Mouse (Mus musculus) CD4-positive, CD25-positive, alpha-beta regulatory T cell, adult 4 months (primary cell): ENCODE measurements around the gene Bcas3. TPM values are rescaled to one million over a fixed set of nuclear protein-coding genes. Genes with fewer than 3 reads are reported as not detected.

Source experiments
- ATAC-seq: one replicate; pipeline ENCODE4 v1.8.0; 2017
- polyA plus RNA-seq, 2 experiments: library from polyadenylated mRNA; unstranded; fragments of 100-300 nt; shearing (Covaris generic); gene quantifications; one replicate each; pipeline ENCODE4 v1.2.1; 2017

Bcas3 gene
- polyA plus RNA-seq, 2 experiments from 2014 or later = 56.0 to 63.1 TPM

- ATAC-seq = no peak
Measured at GRCm38 (mm10) chr11:85850233-85850632, 497.3 kb downstream of the Bcas3 start, which contains the start of gene Gm11444. Gene Gm11444, minus strand, starts transcription at chr11:85850333.

GRCm38 (mm10) chr11:85850758-85851157 lies 497.8 kb downstream of the Bcas3 start:
- ATAC-seq = no peak

- ATAC-seq = no peak
Measured at GRCm38 (mm10) chr11:85857997-85858698, 505.2 kb downstream of the Bcas3 start.

- no peak for ATAC-seq
Measured at GRCm38 (mm10) chr11:85864363-85864762, 511.4 kb downstream of the Bcas3 start.

Other genes with a start within 250 kb of the Bcas3 start
- 10 to 100 TPM; 10.9 to 15.6 TPM for gene Usp32, start 213.0 kb upstream of the Bcas3 start, polyA plus RNA-seq
- gene 1700125H20Rik, start 182.8 kb upstream of the Bcas3 start, polyA plus RNA-seq = not detected
- 10 to 100 TPM; 15.0 to 19.2 TPM for gene Appbp2, start 118.0 kb upstream of the Bcas3 start, polyA plus RNA-seq
- gene Ppm1d, start 41.9 kb upstream of the Bcas3 start, polyA plus RNA-seq = 1 to 10 TPM; 3.0 to 5.2 TPM